Mouse (Mus musculus) G1E (cell line): Measurements from ENCODE around the gene Mmp19. TPM values are rescaled to one million over a fixed set of nuclear protein-coding genes. Genes with fewer than 3 reads are reported as not detected.

Source experiments
- ATAC-seq: 2 replicates; pipeline ENCODE4 v1.8.0; 2016; ENCODE audit warnings: mild to moderate bottlenecking; ENCODE audit not compliant: insufficient number of reproducible peaks, poor library complexity, low FRiP score, severe bottlenecking; ENCODE audit errors: extremely low read depth
- DNase-seq: peaks from one replicate; pipeline ENCODE4 v3.0.0; 2012; ENCODE audit warnings: low spot score
- H3K27me3 ChIP-seq: 2 replicates; pipeline ENCODE4 v1.6.1; 2012; ENCODE audit warnings: mild to moderate bottlenecking, low read length, inconsistent platforms; ENCODE audit not compliant: insufficient read depth
- H3K36me3 ChIP-seq: replicated peaks from 2 replicates; pipeline ENCODE3; 2012; ENCODE audit warnings: mild to moderate bottlenecking, inconsistent platforms
- H3K4me1 ChIP-seq: 2 replicates; pipeline ENCODE4 v1.6.1; 2012; ENCODE audit warnings: low read depth, low read length, inconsistent platforms, mixed read lengths; ENCODE audit not compliant: insufficient read depth
- H3K4me3 ChIP-seq: 2 replicates; pipeline ENCODE4 v1.5.1; 2012; ENCODE audit warnings: low read depth, mild to moderate bottlenecking, inconsistent platforms, low read length, moderate library complexity, mixed read lengths
- H3K9me3 ChIP-seq: replicated peaks from 2 replicates; pipeline ENCODE4 v1.6.1; 2012; ENCODE audit warnings: inconsistent platforms
- CTCF ChIP-seq: IDR thresholded peaks from 2 replicates; pipeline ENCODE4 v1.5.1; 2012; ENCODE audit warnings: low read depth, low read length, inconsistent platforms, mixed read lengths
- GATA1 ChIP-seq: IDR thresholded peaks from 2 replicates; pipeline ENCODE4 v1.6.1; 2012; ENCODE audit warnings: borderline replicate concordance, low read length, inconsistent platforms, mixed read lengths
- GATA2 ChIP-seq: IDR thresholded peaks from 2 replicates; pipeline ENCODE4 v1.6.1; 2012; ENCODE audit warnings: low read depth, low read length, inconsistent platforms, borderline replicate concordance
- POLR2AphosphoS5 ChIP-seq: IDR thresholded peaks from 2 replicates; pipeline ENCODE4 v1.6.1; 2012; ENCODE audit warnings: low read depth, low read length, inconsistent platforms; ENCODE audit not compliant: insufficient replicate concordance
- TAL1 ChIP-seq: conservative IDR thresholded peaks from 2 replicates; pipeline ENCODE4 v1.6.1; 2012; ENCODE audit warnings: low read depth, low read length, inconsistent platforms, mixed read lengths
- polyA plus RNA-seq: library from polyadenylated mRNA; stranded (reverse); fragments of >175 nt; gene quantifications from 2 replicates; pipeline ENCODE4 v1.2.3, GENCODE M21; 2012
- total RNA-seq, 2 experiments: library from RNA; stranded (forward) in 1 of 2; stranded (reverse) in 1 of 2; fragments of 200-1000 nt in 1 of 2; fragments of >200 nt in 1 of 2; fragmentation: Nextera tagmentation in 1 of 2; gene quantifications; 2 replicates each; pipeline ENCODE4 v1.2.3; 2014 to 2017

The Mmp19 gene
- total and polyA plus RNA-seq, 3 experiments = 0.03 to 0.11 TPM; not detected in 1

DNA sequence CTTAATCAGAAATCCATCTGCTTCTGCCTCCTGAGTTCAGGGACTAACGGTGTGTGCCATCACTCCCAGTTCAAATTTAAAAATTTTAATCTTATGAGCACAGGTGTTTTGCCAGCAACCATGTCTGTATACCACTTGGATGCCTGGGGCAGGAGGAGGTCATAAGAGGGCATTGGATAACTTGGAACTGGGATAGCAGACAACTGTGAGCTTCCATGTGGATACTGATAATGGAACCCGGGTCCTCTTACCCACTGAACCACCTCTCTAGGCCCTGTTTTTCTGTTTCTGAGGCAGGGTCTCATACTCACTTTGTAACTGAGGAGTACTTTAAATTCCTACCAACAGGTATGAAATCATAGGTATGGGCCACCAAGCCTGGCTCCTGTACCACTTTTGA, 12.3 kb upstream of the Mmp19 start:
- Histone ChIP-seq H3K27me3 (peaks cover 28% of the 10 kb centered on the region), H3K9me3 (peaks cover 3% of the 10 kb centered on the region; the same call in 1 of the 2 replicates), H3K36me3 (no peaks in the 10 kb centered on the region), H3K4me1 (peaks cover 3% of the 10 kb centered on the region; the same call in 1 of the 2 replicates), H3K4me3 (no peak overlapping the region)
- DNase-seq = no peak
- no peak for TF ChIP-seq GATA2
- TF ChIP-seq GATA1 = no peak
- TF ChIP-seq CTCF = no peak
- no peak for TF ChIP-seq TAL1
- TF ChIP-seq POLR2AphosphoS5 = no peak
- ATAC-seq = no peak

DNA sequence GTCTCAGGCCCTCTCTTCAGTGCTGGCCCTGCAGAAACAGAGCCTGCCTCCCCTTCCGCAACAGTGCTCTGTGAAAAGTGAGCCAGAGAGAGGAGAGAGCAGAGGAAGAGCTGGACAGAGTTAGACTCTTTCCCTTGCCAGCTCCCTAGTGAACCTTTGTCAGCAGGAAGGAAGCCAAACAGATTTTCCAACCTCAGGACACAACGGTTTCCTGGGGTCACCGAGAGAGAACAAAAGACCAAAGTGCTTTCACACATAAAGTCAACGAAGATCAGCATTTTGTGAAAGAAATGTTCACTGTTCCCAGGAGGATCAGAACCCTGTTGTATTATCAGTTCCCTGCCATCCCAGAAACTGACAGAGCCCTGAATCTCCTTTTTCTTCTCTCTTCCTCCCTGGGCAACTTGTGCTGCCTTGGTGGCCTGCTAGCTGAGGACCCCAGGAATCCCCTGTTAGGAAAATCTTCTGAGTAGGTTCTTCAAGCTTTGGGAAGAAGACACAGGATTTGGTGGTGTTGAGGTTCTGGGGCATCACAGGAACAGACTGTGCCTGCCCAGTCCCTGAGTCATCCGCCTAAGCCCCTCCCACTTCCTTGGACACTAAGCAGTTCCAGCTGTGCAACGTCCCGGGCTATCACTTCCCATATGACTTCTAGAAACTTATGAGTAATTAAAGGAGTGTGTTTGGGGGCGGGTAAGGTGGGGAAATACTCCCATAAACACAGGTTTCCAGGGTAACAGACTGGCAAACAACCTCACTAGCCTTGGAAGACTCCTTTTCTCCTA, 11.5 kb upstream of the Mmp19 start:
- TF ChIP-seq CTCF (no peak), GATA1 (no peak), POLR2AphosphoS5 (no peak), GATA2 (no peak), TAL1 (no peak)
- H3K4me1 ChIP-seq = peaks cover 3% of the 10 kb centered on the region; the same call in 1 of the 2 replicates
- DNase-seq (no peak), ATAC-seq (peak; percentile 63; the same call in 1 of the 2 replicates)
- H3K9me3 ChIP-seq = peaks cover 10% of the 10 kb centered on the region
- no peaks in the 10 kb centered on the region for H3K36me3 ChIP-seq
- no peak overlapping the region for H3K4me3 ChIP-seq
- H3K27me3 ChIP-seq = peaks cover 32% of the 10 kb centered on the region

DNA sequence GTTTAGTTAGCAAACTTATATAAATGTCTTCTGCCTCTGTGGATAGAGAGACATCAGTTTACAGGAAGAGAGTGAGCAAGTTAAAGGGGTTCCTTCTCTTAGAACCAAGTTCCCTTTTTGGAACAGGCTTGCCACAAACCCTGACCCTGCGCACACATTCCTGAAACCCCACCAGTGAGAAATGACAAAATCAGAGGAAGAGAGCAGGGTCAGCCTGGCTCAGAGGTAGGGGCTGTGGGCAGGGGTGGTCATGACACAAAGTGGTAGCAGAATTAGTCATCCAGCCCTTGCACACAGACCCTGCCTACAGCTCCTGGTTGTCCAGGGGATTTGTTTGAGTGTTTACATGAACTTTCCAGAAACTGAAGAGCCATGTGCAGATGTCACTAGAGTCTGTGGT, 10.5 kb upstream of the Mmp19 start:
- Histone ChIP-seq H3K27me3 (peaks cover 32% of the 10 kb centered on the region), H3K4me1 (peaks cover 3% of the 10 kb centered on the region; the same call in 1 of the 2 replicates), H3K4me3 (no peak overlapping the region), H3K9me3 (peaks cover 12% of the 10 kb centered on the region), H3K36me3 (no peaks in the 10 kb centered on the region)
- no peak for ATAC-seq
- DNase-seq = no peak
- TF ChIP-seq GATA1 = no peak
- TF ChIP-seq POLR2AphosphoS5 = no peak
- TF ChIP-seq TAL1 = no peak
- no peak for TF ChIP-seq CTCF
- TF ChIP-seq GATA2 = no peak

DNA sequence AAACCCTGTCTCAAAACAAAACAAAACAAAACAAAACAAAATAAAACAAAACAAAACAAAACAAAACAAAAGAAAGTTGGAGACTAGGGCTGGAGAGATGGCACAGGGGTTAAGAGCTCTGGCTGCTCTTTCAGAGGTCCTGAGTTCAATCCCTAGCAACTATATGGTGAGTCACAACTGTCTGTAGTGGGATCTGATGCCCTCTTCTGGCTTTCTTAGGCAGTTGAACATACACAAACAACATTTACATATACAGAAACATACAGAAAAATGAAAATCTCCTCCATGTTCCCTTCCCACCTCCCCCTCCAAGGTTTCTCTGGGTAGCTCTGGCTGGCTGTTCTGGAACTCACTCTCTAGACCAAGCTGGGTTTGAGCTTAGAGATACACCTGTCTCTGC, 1.3 kb downstream of the Mmp19 start:
- Histone ChIP-seq H3K27me3 (peaks cover 24% of the 10 kb centered on the region), H3K9me3 (no peaks in the 10 kb centered on the region), H3K36me3 (no peaks in the 10 kb centered on the region), H3K4me3 (no peak overlapping the region), H3K4me1 (peaks cover 7% of the 10 kb centered on the region; the same call in 1 of the 2 replicates)
- DNase-seq (no peak), ATAC-seq (no peak)
- TF ChIP-seq POLR2AphosphoS5 (no peak), GATA2 (no peak)

DNA sequence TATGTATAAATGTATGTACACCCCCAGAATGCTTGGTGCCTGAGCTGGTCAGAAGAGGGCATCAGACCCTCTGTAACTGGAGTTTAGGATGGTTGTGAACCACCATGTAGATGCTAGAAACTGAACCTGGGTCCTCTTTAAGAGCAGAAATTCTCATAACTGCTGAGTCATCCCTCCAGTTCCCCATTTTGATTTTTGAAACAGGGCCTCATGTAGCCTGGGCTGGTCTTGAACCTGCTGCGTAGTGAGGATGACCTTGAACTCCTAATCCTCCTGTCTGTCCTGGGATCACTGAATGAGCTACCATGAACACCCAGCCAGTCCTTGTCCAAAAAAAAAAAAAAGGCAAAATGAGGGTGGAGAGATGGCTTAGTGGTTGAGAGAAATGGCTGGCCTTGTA, 2.5 kb downstream of the Mmp19 start:
- H3K27me3 ChIP-seq = peaks cover 24% of the 10 kb centered on the region
- DNase-seq (no peak), ATAC-seq (no peak)
- H3K9me3 ChIP-seq = no peaks in the 10 kb centered on the region
- H3K36me3 ChIP-seq = no peaks in the 10 kb centered on the region
- H3K4me1 ChIP-seq = peaks cover 7% of the 10 kb centered on the region; the same call in 1 of the 2 replicates
- H3K4me3 ChIP-seq = no peak overlapping the region
- TF ChIP-seq POLR2AphosphoS5 (no peak), CTCF (no peak)

DNA sequence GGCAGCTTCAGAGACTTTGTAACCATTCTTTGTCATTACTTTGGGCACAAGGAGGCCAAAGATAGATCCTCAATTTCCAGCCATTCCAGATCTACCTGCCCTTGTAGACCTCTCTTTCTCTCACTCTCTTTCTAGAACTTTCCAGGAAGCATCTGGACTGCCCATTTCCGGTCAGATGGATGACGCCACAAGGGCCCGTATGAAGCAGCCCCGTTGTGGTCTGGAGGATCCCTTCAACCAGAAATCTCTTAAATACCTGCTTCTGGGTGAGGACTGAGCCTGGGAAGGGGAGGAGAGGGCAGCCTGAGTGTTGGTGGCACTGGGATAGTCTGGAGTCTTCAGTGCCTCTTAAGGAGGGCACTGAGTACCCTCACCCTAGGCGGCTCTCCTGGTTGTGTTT, 3.7 kb downstream of the Mmp19 start:
- no peak for ATAC-seq
- Histone ChIP-seq H3K4me3 (no peak overlapping the region), H3K9me3 (no peaks in the 10 kb centered on the region), H3K36me3 (peaks cover 2% of the 10 kb centered on the region), H3K4me1 (peaks cover 7% of the 10 kb centered on the region; the same call in 1 of the 2 replicates), H3K27me3 (peaks cover 24% of the 10 kb centered on the region)
- TF ChIP-seq GATA1 = no peak
- no peak for TF ChIP-seq GATA2
- no peak for TF ChIP-seq CTCF
- no peak for TF ChIP-seq TAL1
- TF ChIP-seq POLR2AphosphoS5 = no peak
- DNase-seq = no peak
